Mouse (Mus musculus): ENCODE measurements around the gene Olfr675. TPM values are rescaled to one million over a fixed set of nuclear protein-coding genes. Genes with fewer than 3 reads are reported as not detected.

Gene Olfr675
- polyA plus RNA-seq, 1 experiment from 2014 or later, result not detected

Other genes starting within 250 kb of the Olfr675 start
- gene Usp17lb, start 185.9 kb downstream of the Olfr675 start, polyA plus RNA-seq (2015; fragmentation: Nextera tagmentation; extraction: Ambion mirVana), result not detected in 2 replicates
- not detected in 2 replicates for gene Usp17la, start 171.5 kb downstream of the Olfr675 start, polyA plus RNA-seq (2015; fragmentation: Nextera tagmentation; extraction: Ambion mirVana)
- not detected in 2 replicates for gene Olfr665, start 150.4 kb downstream of the Olfr675 start, polyA plus RNA-seq (2015; fragmentation: Nextera tagmentation; extraction: Ambion mirVana)
- not detected in 2 replicates for gene Olfr666, start 132.5 kb downstream of the Olfr675 start, polyA plus RNA-seq (2015; fragmentation: Nextera tagmentation; extraction: Ambion mirVana)
- gene Olfr667, start 107.0 kb downstream of the Olfr675 start, polyA plus RNA-seq (2015; fragmentation: Nextera tagmentation; extraction: Ambion mirVana), result not detected in 2 replicates
- not detected in 2 replicates for gene Olfr668, start 100.4 kb downstream of the Olfr675 start, polyA plus RNA-seq (2015; fragmentation: Nextera tagmentation; extraction: Ambion mirVana)
- not detected in 2 replicates for gene Olfr669, start 94.2 kb downstream of the Olfr675 start, polyA plus RNA-seq (2015; fragmentation: Nextera tagmentation; extraction: Ambion mirVana)
- gene Olfr670, start 65.8 kb downstream of the Olfr675 start, polyA plus RNA-seq (2015; fragmentation: Nextera tagmentation; extraction: Ambion mirVana), result not detected in 2 replicates
- gene Olfr671, start 49.3 kb downstream of the Olfr675 start, polyA plus RNA-seq (2015; fragmentation: Nextera tagmentation; extraction: Ambion mirVana), result not detected in 2 replicates
- not detected in 2 replicates for gene Olfr672, start 26.4 kb downstream of the Olfr675 start, polyA plus RNA-seq (2015; fragmentation: Nextera tagmentation; extraction: Ambion mirVana)
- gene Olfr676, start 4.2 kb upstream of the Olfr675 start, polyA plus RNA-seq (2015; fragmentation: Nextera tagmentation; extraction: Ambion mirVana), result not detected in 2 replicates
- gene Olfr677, start 22.9 kb upstream of the Olfr675 start, polyA plus RNA-seq (2015; fragmentation: Nextera tagmentation; extraction: Ambion mirVana), result not detected in 2 replicates
- not detected in 2 replicates for gene Olfr678, start 36.0 kb upstream of the Olfr675 start, polyA plus RNA-seq (2015; fragmentation: Nextera tagmentation; extraction: Ambion mirVana)
- not detected in 2 replicates for gene Olfr679, start 52.7 kb upstream of the Olfr675 start, polyA plus RNA-seq (2015; fragmentation: Nextera tagmentation; extraction: Ambion mirVana)
- gene Olfr680-ps1, start 64.4 kb upstream of the Olfr675 start, polyA plus RNA-seq (2015; fragmentation: Nextera tagmentation; extraction: Ambion mirVana), result not detected in 2 replicates
- gene Olfr681, start 88.4 kb upstream of the Olfr675 start, polyA plus RNA-seq (2015; fragmentation: Nextera tagmentation; extraction: Ambion mirVana), result not detected in 2 replicates
- gene Olfr683, start 118.6 kb upstream of the Olfr675 start, polyA plus RNA-seq (2015; fragmentation: Nextera tagmentation; extraction: Ambion mirVana), result not detected in 2 replicates
- not detected in 2 replicates for gene Olfr684, start 135.2 kb upstream of the Olfr675 start, polyA plus RNA-seq (2015; fragmentation: Nextera tagmentation; extraction: Ambion mirVana)
- not detected in 2 replicates for gene Olfr685, start 157.6 kb upstream of the Olfr675 start, polyA plus RNA-seq (2015; fragmentation: Nextera tagmentation; extraction: Ambion mirVana)
- not detected in 2 replicates for gene Olfr686, start 179.0 kb upstream of the Olfr675 start, polyA plus RNA-seq (2015; fragmentation: Nextera tagmentation; extraction: Ambion mirVana)